Mouse (Mus musculus) lung, embryonic 16.5 days (tissue): ENCODE data around the gene Sltm. TPM values are rescaled to one million over a fixed set of nuclear protein-coding genes. Genes with fewer than 3 reads are reported as not detected.

ENCODE experiments used
- ATAC-seq: fragments of 200-750 bp; cut with Nextera tagmentation; 2 replicates; pipeline ENCODE4 v1.8.0; 2017; ENCODE audit warnings: low read depth, mild to moderate bottlenecking, moderate library complexity
- H3K27ac ChIP-seq: fragments of 300-500 bp; sonication (generic); 2 replicates; pipeline ENCODE4 v1.5.1; 2014; ENCODE audit warnings: mild to moderate bottlenecking, control low read depth, low read length
- H3K27me3 ChIP-seq: fragments of 300-500 bp; sonication (generic); 2 replicates; pipeline ENCODE4 v1.6.1; 2014; ENCODE audit warnings: low read depth, low read length, mixed read lengths; ENCODE audit not compliant: control insufficient read depth, insufficient read depth
- H3K36me3 ChIP-seq: fragments of 300-500 bp; sonication (generic); 2 replicates; pipeline ENCODE4 v1.6.1; 2014; ENCODE audit warnings: low read length; ENCODE audit not compliant: control insufficient read depth, insufficient read depth
- H3K4me1 ChIP-seq: fragments of 300-500 bp; sonication (generic); replicated peaks from 2 replicates; pipeline ENCODE4 v1.6.1; 2014; ENCODE audit warnings: low read length, mixed read lengths; ENCODE audit not compliant: control insufficient read depth, insufficient read depth
- H3K4me2 ChIP-seq: fragments of 300-500 bp; sonication (generic); 2 replicates; pipeline ENCODE4 v1.6.1; 2014; ENCODE audit warnings: low read depth, low read length, control low read depth
- H3K4me3 ChIP-seq: fragments of 300-500 bp; sonication (generic); 2 replicates; pipeline ENCODE4 v1.5.1; 2014; ENCODE audit warnings: mild to moderate bottlenecking, low read length, control low read depth
- H3K9ac ChIP-seq: fragments of 300-500 bp; sonication (generic); 2 replicates; pipeline ENCODE4 v1.6.1; 2014; ENCODE audit warnings: low read length, control low read depth
- H3K9me3 ChIP-seq: fragments of 300-500 bp; sonication (generic); 2 replicates; pipeline ENCODE4 v1.6.1; 2016; ENCODE audit warnings: low read length; ENCODE audit not compliant: control insufficient read depth
- WGBS: fragments of 180-500 bp; shearing (Covaris S2); extraction: QIAGEN DNeasy Blood & Tissue Kit; methylation state at CpG from one replicate; pipeline ENCODE4 v1.1.7; 2014; 5-methylcytosine and 5-hydroxymethylcytosine counted together
- polyA plus RNA-seq: library from polyadenylated mRNA; unstranded; fragments of >200 nt; fragmentation: Nextera tagmentation; extraction: Ambion mirVana; gene quantifications from 2 replicates; pipeline ENCODE4 v1.2.1, GENCODE M21; 2015

The Sltm gene
- polyA plus RNA-seq, 1 experiment from 2014 or later = 51.6 TPM

- Histone ChIP-seq H3K4me3 (no peak overlapping the region), H3K27me3 (no peaks in the 10 kb centered on the region), H3K4me1 (no peaks in the 10 kb centered on the region), H3K27ac (no peak overlapping the region), H3K9me3 (no peaks in the 10 kb centered on the region), H3K4me2 (no peak overlapping the region), H3K9ac (no peak overlapping the region), H3K36me3 (no peaks in the 10 kb centered on the region)
- WGBS = 47% methylated on average over 4 of the region's 4 CpGs
- ATAC-seq = no peak
These were observed 32.5 kb upstream of the Sltm start for GRCm38 (mm10) chr9:70509906-70510525.

- ATAC-seq = peak; percentile 34; the same call in 1 of the 2 replicates
- no peak overlapping the region; the same call in 1 of the 2 replicates for H3K9ac ChIP-seq
- no peak overlapping the region for H3K27ac ChIP-seq
- H3K4me1 ChIP-seq = no peaks in the 10 kb centered on the region
- H3K4me2 ChIP-seq = no peak overlapping the region
- no peaks in the 10 kb centered on the region for H3K36me3 ChIP-seq
- 46% methylated on average over 10 of the region's 10 CpGs for WGBS
- no peaks in the 10 kb centered on the region for H3K9me3 ChIP-seq
- H3K27me3 ChIP-seq = no peaks in the 10 kb centered on the region
- no peak overlapping the region for H3K4me3 ChIP-seq
These were observed 31.5 kb upstream of the Sltm start for GRCm38 (mm10) chr9:70510998-70511583.

GRCm38 (mm10) chr9:70511681-70512080, 30.9 kb upstream of the Sltm start:
- ATAC-seq = no peak
- Histone ChIP-seq H3K4me1 (no peaks in the 10 kb centered on the region), H3K9me3 (no peaks in the 10 kb centered on the region), H3K27ac (no peak overlapping the region), H3K36me3 (no peaks in the 10 kb centered on the region), H3K9ac (no peak overlapping the region), H3K4me3 (no peak overlapping the region), H3K27me3 (no peaks in the 10 kb centered on the region), H3K4me2 (no peak overlapping the region)
- 59% methylated on average over 7 of the region's 7 CpGs for WGBS

GRCm38 (mm10) chr9:70520651-70521050, 21.9 kb upstream of the Sltm start:
- 77% methylated on average over 3 of the region's 3 CpGs for WGBS
- no peak overlapping the region for H3K27ac ChIP-seq

GRCm38 (mm10) chr9:70523813-70524212, 18.7 kb upstream of the Sltm start:
- Histone ChIP-seq H3K4me1 (no peaks in the 10 kb centered on the region), H3K27me3 (no peaks in the 10 kb centered on the region), H3K36me3 (no peaks in the 10 kb centered on the region), H3K4me3 (no peak overlapping the region), H3K9me3 (no peaks in the 10 kb centered on the region), H3K4me2 (no peak overlapping the region), H3K9ac (no peak overlapping the region), H3K27ac (no peak overlapping the region)
- no peak for ATAC-seq
- 89% methylated on average over 3 of the region's 3 CpGs for WGBS

More at GRCm38 (mm10) chr9:70520651-70521050, 21.9 kb upstream of the Sltm start:
- Histone ChIP-seq H3K27me3 (no peaks in the 10 kb centered on the region), H3K4me3 (no peak overlapping the region), H3K4me1 (no peaks in the 10 kb centered on the region), H3K36me3 (no peaks in the 10 kb centered on the region), H3K9me3 (no peaks in the 10 kb centered on the region), H3K9ac (no peak overlapping the region), H3K4me2 (no peak overlapping the region)
- ATAC-seq = no peak

GRCm38 (mm10) chr9:70524366-70524765, 18.2 kb upstream of the Sltm start:
- Histone ChIP-seq H3K4me3 (no peak overlapping the region), H3K4me1 (no peaks in the 10 kb centered on the region), H3K36me3 (no peaks in the 10 kb centered on the region), H3K9me3 (no peaks in the 10 kb centered on the region), H3K27me3 (no peaks in the 10 kb centered on the region), H3K9ac (no peak overlapping the region), H3K4me2 (no peak overlapping the region), H3K27ac (no peak overlapping the region)
- WGBS = 79% methylated on average over 7 of the region's 7 CpGs
- no peak for ATAC-seq

- Histone ChIP-seq H3K4me2 (no peak overlapping the region), H3K36me3 (no peaks in the 10 kb centered on the region), H3K4me1 (no peaks in the 10 kb centered on the region), H3K9ac (no peak overlapping the region), H3K4me3 (no peak overlapping the region), H3K27ac (no peak overlapping the region), H3K27me3 (no peaks in the 10 kb centered on the region), H3K9me3 (no peaks in the 10 kb centered on the region)
- WGBS = 59% methylated on average over 3 of the region's 3 CpGs
- ATAC-seq = no peak
These were observed 9.2 kb upstream of the Sltm start for GRCm38 (mm10) chr9:70533328-70533727.

GRCm38 (mm10) chr9:70541584-70541983, 970 bp upstream of the Sltm start:
- H3K27ac ChIP-seq = no peak overlapping the region
- ATAC-seq = no peak
- WGBS = 10% methylated on average over 6 of the region's 6 CpGs
- H3K27me3 ChIP-seq = no peaks in the 10 kb centered on the region
- no peaks in the 10 kb centered on the region for H3K9me3 ChIP-seq
- H3K36me3 ChIP-seq = no peaks in the 10 kb centered on the region
- H3K4me3 ChIP-seq = peak overlapping the region; percentile 88
- peaks cover 7% of the 10 kb centered on the region for H3K4me1 ChIP-seq
- peak overlapping the region; percentile 96 for H3K4me2 ChIP-seq
- no peak overlapping the region for H3K9ac ChIP-seq

- Histone ChIP-seq H3K9me3 (no peaks in the 10 kb centered on the region), H3K4me1 (peaks cover 7% of the 10 kb centered on the region), H3K9ac (peak overlapping the region; percentile 93), H3K27ac (peak overlapping the region; percentile 98), H3K27me3 (no peaks in the 10 kb centered on the region), H3K4me3 (peak overlapping the region; percentile 88), H3K4me2 (peak overlapping the region; percentile 53), H3K36me3 (no peaks in the 10 kb centered on the region; the same call in 1 of the 2 replicates)
- peak; percentile 80 for ATAC-seq
- WGBS = under 1% methylated on average over 61 of the region's 64 CpGs
These were observed 710 bp downstream of the Sltm start for GRCm38 (mm10) chr9:70543048-70543880.
